Mouse (Mus musculus) ES-Bruce4 (cell line): ENCODE measurements around the gene Fads6.

ENCODE experiments used
- CTCF ChIP-seq: IDR thresholded peaks from one replicate; pipeline ENCODE4 v1.8.1; 2011; ENCODE audit warnings: low read depth, low read length
- POLR2A ChIP-seq: IDR thresholded peaks from one replicate; pipeline ENCODE4 v1.8.1; 2011; ENCODE audit warnings: low read length; ENCODE audit not compliant: insufficient read depth

DNA sequence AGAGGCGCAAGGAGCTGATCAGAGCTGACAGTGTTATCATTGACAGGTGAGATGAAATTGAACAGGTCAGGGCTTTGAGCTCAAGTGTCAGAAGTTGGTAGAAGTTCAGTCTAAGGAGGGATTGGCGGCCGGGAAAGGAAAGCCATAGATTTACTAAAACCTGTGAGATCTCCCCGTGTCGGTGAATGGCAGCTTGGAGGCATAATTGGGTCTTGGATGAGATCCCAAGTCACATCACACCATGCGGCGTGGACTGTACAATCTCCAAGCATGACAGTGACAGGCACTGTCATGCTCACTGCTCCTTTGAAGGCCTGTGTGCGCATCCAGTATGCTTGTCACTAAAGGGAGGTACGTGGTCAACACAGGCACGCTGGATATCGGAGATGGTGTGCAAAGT is 34.5 kb downstream of the Fads6 start:
- no peak for TF ChIP-seq POLR2A
- no peak for TF ChIP-seq CTCF
